Mouse (Mus musculus): ENCODE measurements around the gene Gja4.

Gene Gja4

GRCm38 (mm10) chr4:127323651-127324050 is 9.8 kb upstream of the Gja4 start:
- no peak for DNase-seq

- DNase-seq, result peak; percentile 62
These were observed 5.8 kb upstream of the Gja4 start for GRCm38 (mm10) chr4:127319613-127320012.

- no peak for DNase-seq
These were observed 3.3 kb upstream of the Gja4 start for GRCm38 (mm10) chr4:127317143-127317542.

GRCm38 (mm10) chr4:127315753-127316152 is 1.9 kb upstream of the Gja4 start:
- no peak for DNase-seq

- DNase-seq, result no peak
These were observed 746 bp upstream of the Gja4 start for GRCm38 (mm10) chr4:127314585-127314984.

- no peak for DNase-seq
These were observed 1.5 kb downstream of the Gja4 start for GRCm38 (mm10) chr4:127312349-127312748.

- DNase-seq, result no peak
These were observed 2.3 kb downstream of the Gja4 start for GRCm38 (mm10) chr4:127311561-127311960.

- no peak for DNase-seq
These were observed 6.9 kb downstream of the Gja4 start for GRCm38 (mm10) chr4:127306915-127307314.

GRCm38 (mm10) chr4:127303796-127304195 is 10.0 kb downstream of the Gja4 start:
- no peak for DNase-seq

GRCm38 (mm10) chr4:127300503-127300902 is 13.3 kb downstream of the Gja4 start:
- no peak for DNase-seq

- no peak for DNase-seq
These were observed 21.2 kb downstream of the Gja4 start for GRCm38 (mm10) chr4:127292631-127293030.

- DNase-seq, result no peak
These were observed 24.7 kb downstream of the Gja4 start for GRCm38 (mm10) chr4:127289039-127289548.

- no peak for DNase-seq
These were observed 26.9 kb downstream of the Gja4 start for GRCm38 (mm10) chr4:127286907-127287306.

- DNase-seq, result no peak
These were observed 34.6 kb downstream of the Gja4 start for GRCm38 (mm10) chr4:127279241-127279640.

- no peak for DNase-seq
These were observed 35.3 kb downstream of the Gja4 start for GRCm38 (mm10) chr4:127278451-127279001.

GRCm38 (mm10) chr4:127264183-127264554 is 49.7 kb downstream of the Gja4 start:
- no peak for DNase-seq

- DNase-seq, result no peak
These were observed 50.2 kb downstream of the Gja4 start for GRCm38 (mm10) chr4:127263438-127264182.

GRCm38 (mm10) chr4:127261601-127262000 is 52.2 kb downstream of the Gja4 start:
- no peak for DNase-seq

Data from right cerebral cortex, postnatal 4 days (tissue).